Mouse (Mus musculus): ENCODE measurements around the gene Vps26b.

Gene Vps26b

GRCm38 (mm10) chr9:26993118-26993517, 36.7 kb downstream of the Vps26b start:
- no peak for DNase-seq

GRCm38 (mm10) chr9:26990181-26990580, 39.7 kb downstream of the Vps26b start:
- no peak for DNase-seq

GRCm38 (mm10) chr9:26985668-26986277, 44.1 kb downstream of the Vps26b start:
- no peak for DNase-seq

- DNase-seq: no peak
These were observed 44.7 kb downstream of the Vps26b start for GRCm38 (mm10) chr9:26985090-26985613.

- DNase-seq: no peak
These were observed 51.1 kb downstream of the Vps26b start for GRCm38 (mm10) chr9:26978776-26979175.

- no peak for DNase-seq
These were observed 52.1 kb downstream of the Vps26b start for GRCm38 (mm10) chr9:26977754-26978153.
